Mouse (Mus musculus): Measurements from ENCODE around the gene Rab26. TPM values are rescaled to one million over a fixed set of nuclear protein-coding genes. Genes with fewer than 3 reads are reported as not detected.

Gene Rab26
- polyA plus RNA-seq, 1 experiment = 0.09 TPM

DNA sequence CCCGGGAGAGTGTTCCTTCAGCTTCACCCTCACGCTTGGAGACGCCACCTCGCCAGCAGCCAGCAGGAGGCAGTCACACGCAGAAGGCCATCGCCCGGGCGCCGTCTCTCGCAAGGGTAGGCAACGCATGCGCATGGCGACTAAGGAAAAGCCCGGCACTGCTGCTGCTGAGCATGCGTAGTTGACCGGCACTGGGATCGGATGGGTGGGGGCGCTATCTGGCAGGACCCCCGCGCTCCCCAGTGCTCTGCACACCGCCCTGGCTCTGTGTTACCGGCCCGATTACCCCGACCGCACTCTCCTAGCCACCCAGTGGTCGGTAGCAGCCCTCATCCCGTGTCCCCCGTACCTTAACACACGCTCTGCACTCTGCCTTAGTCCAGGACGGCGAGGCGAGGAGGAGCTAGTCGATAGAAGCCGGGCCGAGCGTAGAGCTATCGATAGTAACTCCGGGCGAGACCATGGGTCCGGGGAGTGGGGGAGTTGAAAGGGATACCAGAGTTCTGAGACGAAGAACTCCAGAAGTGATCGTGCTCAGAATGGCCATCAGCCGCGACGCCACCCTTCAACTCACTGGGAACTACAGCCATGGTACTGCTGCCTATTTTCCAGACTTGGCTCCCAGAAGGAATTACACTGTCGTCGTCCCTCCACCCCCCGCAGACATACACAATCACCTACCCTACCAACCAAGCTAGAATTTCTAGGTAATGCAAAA lies 55.2 kb downstream of the Rab26 start, which contains the start of gene Mlst8:
Gene Mlst8, minus strand, starts transcription at position 416 of the 718 bp plus-strand sequence.
- H3K27me3 ChIP-seq (ENCODE audit: control insufficient read depth) = peaks cover 3% of the 10 kb centered on the region

GRCm38 (mm10) chr17:24477985-24478600 lies 55.9 kb downstream of the Rab26 start:
- Histone ChIP-seq H3K36me3 (ENCODE audit: control insufficient read depth) (peaks cover 51% of the 10 kb centered on the region), H3K27me3 (ENCODE audit: control insufficient read depth) (no peaks in the 10 kb centered on the region), H3K4me3 (replicated peaks) (peak overlapping the region; percentile 90), H3K4me1 (ENCODE audit: control insufficient read depth) (peaks cover 48% of the 10 kb centered on the region), H3K9me3 (ENCODE audit: control insufficient read depth, low read length) (no peaks in the 10 kb centered on the region)
- no peak for TF ChIP-seq GATA1 (IDR thresholded peaks at IDR 0.05; ENCODE audit: low read length)
- TF ChIP-seq TAL1 (IDR thresholded peaks at IDR 0.05; ENCODE audit: low read length) = no peak

More for the DNA sequence above, 55.2 kb downstream of the Rab26 start, which contains the start of gene Mlst8:
- peaks cover 41% of the 10 kb centered on the region for H3K4me1 ChIP-seq (ENCODE audit: control insufficient read depth)
- peak within 1 kb of the TSS; percentile 90 for H3K4me3 ChIP-seq (replicated peaks)
- H3K36me3 ChIP-seq (ENCODE audit: control insufficient read depth) = peaks cover 44% of the 10 kb centered on the region
- H3K9me3 ChIP-seq (ENCODE audit: control insufficient read depth, low read length) = no peaks in the 10 kb centered on the region
- TF ChIP-seq TAL1 (IDR thresholded peaks at IDR 0.05; ENCODE audit: low read length) (no peak), GATA1 (IDR thresholded peaks at IDR 0.05; ENCODE audit: low read length) (no peak)

Other genes starting within 250 kb of the Rab26 start
- gene Abca17, start 183.1 kb downstream of the Rab26 start, polyA plus RNA-seq (2012) = not detected in 2 replicates
- gene Abca3, start 182.3 kb downstream of the Rab26 start, polyA plus RNA-seq (2012) = 1.7 TPM in 2 replicates
- 18.1 and 24.0 TPM in 2 replicates for gene Rnps1, start 119.6 kb downstream of the Rab26 start, polyA plus RNA-seq (2012)
- 9.3 and 10.6 TPM in 2 replicates for gene Eci1, start 107.6 kb downstream of the Rab26 start, polyA plus RNA-seq (2012)
- 0.15 TPM in 1 of 2 replicates, not detected in the other for gene Dnase1l2, start 91.1 kb downstream of the Rab26 start, polyA plus RNA-seq (2012)
- 6.2 and 7.3 TPM in 2 replicates for gene E4f1, start 63.9 kb downstream of the Rab26 start, polyA plus RNA-seq (2012)
- 13.0 and 15.1 TPM in 2 replicates for gene Pgp, start 63.8 kb downstream of the Rab26 start, polyA plus RNA-seq (2012)
- not detected in 2 replicates for gene Bricd5, start 60.3 kb downstream of the Rab26 start, polyA plus RNA-seq (2012)
- 1.4 and 1.7 TPM in 2 replicates for gene Mlst8, start 55.1 kb downstream of the Rab26 start, polyA plus RNA-seq (2012)
- not detected in 2 replicates for gene Caskin1, start 45.6 kb downstream of the Rab26 start, polyA plus RNA-seq (2012)
- 11.3 and 12.7 TPM in 2 replicates for gene Traf7, start 6.3 kb downstream of the Rab26 start, polyA plus RNA-seq (2012)
- 0.14 and 0.21 TPM in 2 replicates for gene Pkd1, start 15.6 kb upstream of the Rab26 start, polyA plus RNA-seq (2012)
- 4.0 and 5.2 TPM in 2 replicates for gene Tsc2, start 98.4 kb upstream of the Rab26 start, polyA plus RNA-seq (2012)
- 0.04 and 0.23 TPM in 2 replicates for gene Nthl1, start 98.5 kb upstream of the Rab26 start, polyA plus RNA-seq (2012)
- gene Slc9a3r2, start 116.1 kb upstream of the Rab26 start, polyA plus RNA-seq (2012) = 0.04 and 0.18 TPM in 2 replicates
- not detected in 2 replicates for gene Npw, start 124.2 kb upstream of the Rab26 start, polyA plus RNA-seq (2012)
- 7.3 and 7.6 TPM in 2 replicates for gene Zfp598, start 135.5 kb upstream of the Rab26 start, polyA plus RNA-seq (2012)
- gene Syngr3, start 155.7 kb upstream of the Rab26 start, polyA plus RNA-seq (2012) = not detected in 2 replicates
- 6.4 and 9.0 TPM in 2 replicates for gene Gfer, start 161.9 kb upstream of the Rab26 start, polyA plus RNA-seq (2012)
- gene Noxo1, start 162.0 kb upstream of the Rab26 start, polyA plus RNA-seq (2012) = 0.02 TPM in 1 of 2 replicates, not detected in the other
- 1.1 and 1.8 TPM in 2 replicates for gene Tbl3, start 173.4 kb upstream of the Rab26 start, polyA plus RNA-seq (2012)
- 0.19 TPM in 1 of 2 replicates, not detected in the other for gene Rnf151, start 183.9 kb upstream of the Rab26 start, polyA plus RNA-seq (2012)
- gene Rps2, start 183.9 kb upstream of the Rab26 start, polyA plus RNA-seq (2012) = 143 and 504 TPM in 2 replicates
- 104 and 106 TPM in 2 replicates for gene Ndufb10, start 190.3 kb upstream of the Rab26 start, polyA plus RNA-seq (2012)
- gene Rpl3l, start 193.6 kb upstream of the Rab26 start, polyA plus RNA-seq (2012) = not detected in 2 replicates
- 1.5 and 1.7 TPM in 2 replicates for gene Msrb1, start 202.4 kb upstream of the Rab26 start, polyA plus RNA-seq (2012)
- gene Hs3st6, start 218.8 kb upstream of the Rab26 start, polyA plus RNA-seq (2012) = not detected in 2 replicates